Mouse (Mus musculus) CD4-positive naive resting alpha-beta T cell, adult 76 days (primary cell): ENCODE data around the gene Rd3. TPM values are rescaled to one million over a fixed set of nuclear protein-coding genes. Genes with fewer than 3 reads are reported as not detected.

Experiments
- total RNA-seq: library from RNA; stranded (reverse); gene quantifications from one replicate; pipeline ENCODE4 v1.2.4, GENCODE M21; 2023

Gene Rd3
- 0.32 TPM for total RNA-seq

GRCm38 (mm10) chr1:191977187-191977586 lies at the start of gene Rd3:
Gene Rd3, plus strand, starts transcription at chr1:191977370.

Other genes starting within 250 kb of the Rd3 start
- 0.56 TPM for gene Nek2, start 155.9 kb upstream of the Rd3 start, total RNA-seq
- 16.6 TPM for gene Slc30a1, start 70.6 kb upstream of the Rd3 start, total RNA-seq
- 90.3 TPM for gene Traf5, start 115.2 kb downstream of the Rd3 start, total RNA-seq
- 16.4 TPM for gene Rcor3, start 160.7 kb downstream of the Rd3 start, total RNA-seq
- not detected for gene Kcnh1, start 213.4 kb downstream of the Rd3 start, total RNA-seq